Mouse (Mus musculus) bone marrow, adult 2 months (tissue): Measurements from ENCODE around the gene Ppp1r26.

Source experiments
- CTCF ChIP-seq: fragments of 200-500 bp; IDR thresholded peaks from 2 replicates; pipeline ENCODE4 v1.5.1; 2011; ENCODE audit warnings: low read length, control low read depth; ENCODE audit not compliant: control insufficient read depth, insufficient read depth
- POLR2A ChIP-seq: fragments of 200-500 bp; IDR thresholded peaks from 2 replicates; pipeline ENCODE4 v1.6.1; 2011; ENCODE audit warnings: low read depth, mild to moderate bottlenecking, control low read depth, low read length, borderline replicate concordance; ENCODE audit not compliant: control insufficient read depth

GRCm38 (mm10) chr2:28396928-28397327, 49.7 kb upstream of the Ppp1r26 start:
- TF ChIP-seq POLR2A (no peak), CTCF (no peak)
